Mouse (Mus musculus) CH12.LX (cell line): ENCODE data around the gene BC052040. TPM values are rescaled to one million over a fixed set of nuclear protein-coding genes. Genes with fewer than 3 reads are reported as not detected.

ENCODE experiments used
- DNase-seq: peaks from one replicate; pipeline ENCODE4 v3.0.0-alpha.2; 2013; ENCODE audit errors: extremely low read depth
- H3K27ac ChIP-seq: 2 replicates; pipeline ENCODE4 v1.5.1; 2012; ENCODE audit warnings: low read depth, mild to moderate bottlenecking, control low read depth, moderate library complexity; ENCODE audit not compliant: insufficient read depth
- H3K27me3 ChIP-seq: replicated peaks from 2 replicates; pipeline ENCODE3; 2012; ENCODE audit warnings: inconsistent platforms
- H3K36me3 ChIP-seq, 2 experiments: replicated peaks in 1 of 2; 2 replicates each; pipeline versions ENCODE3 to v1.6.1; 2012; ENCODE audit warnings: inconsistent platforms in 1 of 2, low read length in 1 of 2, mild to moderate bottlenecking in 1 of 2, mixed read lengths in 1 of 2, moderate library complexity in 1 of 2; ENCODE audit not compliant: control insufficient read depth in 1 of 2, insufficient read depth in 1 of 2
- H3K4me1 ChIP-seq, 2 experiments: 2 replicates each; pipeline ENCODE4 v1.6.1; 2012; ENCODE audit warnings: inconsistent platforms in 1 of 2, moderate library complexity in 1 of 2; ENCODE audit not compliant: insufficient read depth in 2 of 2, control insufficient read depth in 1 of 2
- H3K4me2 ChIP-seq: 2 replicates; pipeline ENCODE4 v1.6.1; 2012; ENCODE audit warnings: low read depth, mild to moderate bottlenecking, control low read depth; ENCODE audit not compliant: poor library complexity, insufficient read depth, severe bottlenecking
- H3K4me3 ChIP-seq, 3 experiments: fragments of 150-350 bp in 1 of 3; sonication (generic) in 1 of 3; replicated peaks in 1 of 3; 2 replicates each; pipeline versions ENCODE3 to v1.5.1; 2011 to 2012; ENCODE audit warnings: low read depth in 2 of 3, low read length in 2 of 3, mild to moderate bottlenecking in 2 of 3, moderate library complexity in 2 of 3, control low read depth in 1 of 3, improper control_type of control experiment in 1 of 3, inconsistent platforms in 1 of 3, mixed read lengths in 1 of 3; ENCODE audit not compliant: poor library complexity in 1 of 3
- H3K79me2 ChIP-seq: replicated peaks from 2 replicates; pipeline ENCODE4 v1.6.1; 2012; ENCODE audit warnings: mild to moderate bottlenecking, moderate library complexity; ENCODE audit not compliant: control insufficient read depth, poor library complexity, insufficient read depth, severe bottlenecking; ENCODE audit errors: extremely low read depth
- H3K9ac ChIP-seq: 2 replicates; pipeline ENCODE4 v1.6.1; 2012; ENCODE audit warnings: low read depth, mild to moderate bottlenecking, control low read depth, moderate library complexity; ENCODE audit not compliant: insufficient read depth
- H3K9me3 ChIP-seq: replicated peaks from 2 replicates; pipeline ENCODE3; 2012; ENCODE audit warnings: low read length, inconsistent platforms, mixed read lengths
- CHD1 ChIP-seq: IDR thresholded peaks from 2 replicates; pipeline ENCODE4 v1.6.1; 2012; ENCODE audit warnings: low read depth, low read length, improper control_type of control experiment, inconsistent platforms
- GABPA ChIP-seq: IDR thresholded peaks from 2 replicates; pipeline ENCODE4 v1.6.1; 2012; ENCODE audit warnings: low read depth, low read length, improper control_type of control experiment, inconsistent platforms; ENCODE audit not compliant: insufficient replicate concordance
- HCFC1 ChIP-seq: IDR thresholded peaks from 2 replicates; pipeline ENCODE4 v1.6.1; 2012; ENCODE audit warnings: low read depth, mild to moderate bottlenecking, inconsistent platforms, low read length, improper control_type of control experiment
- JUN ChIP-seq: IDR thresholded peaks from 2 replicates; pipeline ENCODE4 v1.6.1; 2011; ENCODE audit warnings: low read depth, mild to moderate bottlenecking, low read length, improper control_type of control experiment, moderate library complexity; ENCODE audit not compliant: insufficient read depth
- JUND ChIP-seq: conservative IDR thresholded peaks from 2 replicates; pipeline ENCODE4 v1.6.1; 2011; ENCODE audit warnings: low read depth, low read length, improper control_type of control experiment
- KAT2A ChIP-seq: IDR thresholded peaks from 2 replicates; pipeline ENCODE4 v1.6.1; 2012; ENCODE audit warnings: low read length, improper control_type of control experiment, inconsistent platforms; ENCODE audit not compliant: insufficient replicate concordance
- MYC ChIP-seq: IDR thresholded peaks from 2 replicates; pipeline ENCODE4 v1.6.1; 2011; ENCODE audit warnings: low read depth, mild to moderate bottlenecking, improper control_type of control experiment, low read length
- NELFE ChIP-seq: IDR thresholded peaks from 2 replicates; pipeline ENCODE4 v1.6.1; 2011; ENCODE audit warnings: low read depth, low read length, improper control_type of control experiment
- NRF1 ChIP-seq: IDR thresholded peaks from 2 replicates; pipeline ENCODE4 v1.6.1; 2014; ENCODE audit warnings: low read depth, mild to moderate bottlenecking, inconsistent platforms, low read length, improper control_type of control experiment, moderate library complexity
- SIN3A ChIP-seq: IDR thresholded peaks from 2 replicates; pipeline ENCODE4 v1.6.1; 2012; ENCODE audit warnings: low read length, improper control_type of control experiment, inconsistent platforms
- TBP ChIP-seq: conservative IDR thresholded peaks from 2 replicates; pipeline ENCODE4 v1.6.1; 2011; ENCODE audit warnings: low read depth, low read length, improper control_type of control experiment
- TCF12 ChIP-seq: IDR thresholded peaks from 2 replicates; pipeline ENCODE4 v1.6.1; 2014; ENCODE audit warnings: low read depth, mild to moderate bottlenecking, inconsistent platforms, low read length, improper control_type of control experiment
- UBTF ChIP-seq: IDR thresholded peaks from 2 replicates; pipeline ENCODE4 v1.6.1; 2012; ENCODE audit warnings: low read depth, mild to moderate bottlenecking, inconsistent platforms, low read length, improper control_type of control experiment, moderate library complexity
- USF1 ChIP-seq: IDR thresholded peaks from 2 replicates; pipeline ENCODE4 v1.6.1; 2014; ENCODE audit warnings: low read depth, mild to moderate bottlenecking, inconsistent platforms, low read length, improper control_type of control experiment
- ZKSCAN1 ChIP-seq: IDR thresholded peaks from 2 replicates; pipeline ENCODE4 v1.6.1; 2012; ENCODE audit warnings: low read depth, inconsistent platforms, low read length, improper control_type of control experiment, borderline replicate concordance
- ZMIZ1 ChIP-seq: IDR thresholded peaks from 2 replicates; pipeline ENCODE4 v1.6.1; 2012; ENCODE audit warnings: low read depth, mild to moderate bottlenecking, inconsistent platforms, low read length, improper control_type of control experiment
- dilution Hi-C: fragments of 300-500 bp; cut with MboI; formaldehyde crosslinking; loops from 2 replicates; pipeline ENCODE4 v1.14.3; 2020; ENCODE audit warnings: low sequenced_read_pairs; ENCODE audit not compliant: extremely low pct_unique_long_range_greater_than_20kb, extremely low pct_ligation_motif_present
- in situ Hi-C: fragments of 300-500 bp; cut with MboI; formaldehyde crosslinking; loops from 3 replicates; pipeline ENCODE4 v1.14.3; 2019; ENCODE audit warnings: low sequenced_read_pairs, low pct_ligation_motif_present, low pct_unique_long_range_greater_than_20kb, mixed read lengths
- polyA plus RNA-seq: library from polyadenylated mRNA; unstranded; fragments of >175 nt; gene quantifications from 2 replicates; pipeline ENCODE4 v1.2.1, GENCODE M21; 2012; ENCODE audit warnings: low read depth; ENCODE audit not compliant: insufficient read length
- total RNA-seq, 2 experiments: library from RNA; depleted of rRNA; stranded (reverse); fragments of 300-350 nt in 1 of 2; fragments of >200 nt in 1 of 2; gene quantifications; 2 replicates each; pipeline ENCODE4 v1.2.3; 2012 to 2014

Gene BC052040
- total and polyA plus RNA-seq, 3 experiments, result 5.9 to 16.5 (median 6.5) TPM

DNA sequence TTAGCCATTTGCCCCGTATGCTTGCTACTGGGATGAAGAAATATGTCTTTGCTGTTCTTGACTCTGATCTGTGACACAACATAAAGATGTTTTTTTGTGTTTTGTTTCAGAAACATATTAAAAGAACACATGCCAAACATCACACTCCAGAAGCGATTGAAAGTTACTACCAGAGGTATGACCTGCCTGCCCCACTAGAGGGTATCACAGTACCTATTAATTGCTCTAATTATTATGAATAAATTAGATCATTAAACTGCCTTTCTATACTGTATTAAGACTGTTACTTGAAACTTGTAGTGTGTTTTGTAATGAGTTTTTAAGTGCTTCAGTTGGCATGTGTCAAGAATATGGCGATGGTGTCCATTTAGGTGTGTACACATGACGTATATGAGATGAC, 50.3 kb downstream of the BC052040 start:
- no peak for TF ChIP-seq TBP
- TF ChIP-seq CHD1, result no peak
- no peak for TF ChIP-seq JUND
- no peak for TF ChIP-seq ZKSCAN1
- TF ChIP-seq MYC, result no peak
- no peak for TF ChIP-seq KAT2A
- no peak for TF ChIP-seq SIN3A
- TF ChIP-seq JUN, result no peak
- TF ChIP-seq ZMIZ1, result no peak
- TF ChIP-seq NRF1, result no peak
- TF ChIP-seq UBTF, result no peak
- no peak for TF ChIP-seq USF1
- no peak for TF ChIP-seq TCF12
- TF ChIP-seq HCFC1, result no peak
- no peak overlapping the region for H3K27ac ChIP-seq
- H3K27me3 ChIP-seq, result no peaks in the 10 kb centered on the region
- DNase-seq, result no peak
- no peaks in the 10 kb centered on the region for H3K79me2 ChIP-seq
- H3K4me3 ChIP-seq, result no peak overlapping the region
- no peak overlapping the region for H3K9ac ChIP-seq
- in situ Hi-C loops, result no loop called here
- H3K4me1 ChIP-seq, result no peaks in the 10 kb centered on the region
- dilution Hi-C loops, result no loop called here
- H3K4me2 ChIP-seq, result no peak overlapping the region
- H3K9me3 ChIP-seq, result no peaks in the 10 kb centered on the region
- peaks cover 4 to 34% of the 10 kb centered on the region in 2 experiments for H3K36me3 ChIP-seq

- Histone ChIP-seq H3K4me1 (0 out of 4 replicates have a peak, but pooled peaks cover 0 to 3% of the 10 kb centered on the region in 2 experiments), H3K9ac (no peak overlapping the region), H3K4me3 (no peak overlapping the region), H3K4me2 (no peak overlapping the region), H3K27me3 (no peaks in the 10 kb centered on the region), H3K9me3 (no peaks in the 10 kb centered on the region), H3K36me3 (peaks cover 0 to 11% of the 10 kb centered on the region in 2 experiments), H3K27ac (no peak overlapping the region), H3K79me2 (no peaks in the 10 kb centered on the region)
- no peak for DNase-seq
- dilution Hi-C loops, result no loop called here
- no peak for TF ChIP-seq NELFE
- no peak for TF ChIP-seq GABPA
- in situ Hi-C loops, result no loop called here
These were observed 68.7 kb downstream of the BC052040 start for GRCm38 (mm10) chr2:115650203-115650602.
